Mouse (Mus musculus) thymus, postnatal 25 days (tissue): ENCODE results near the gene Cyba.

Source experiments
- DNase-seq: peaks from one replicate; pipeline ENCODE4 v3.0.0; 2022

The Cyba gene

GRCm38 (mm10) chr8:122421376-122422070 lies 11.2 kb downstream of the Cyba start, which contains the start of gene Il17c:
Il17c (plus strand) TSS chr8:122422020.
- DNase-seq, result no peak

- DNase-seq, result no peak
These were observed 12.7 kb downstream of the Cyba start for GRCm38 (mm10) chr8:122419881-122420555.

- DNase-seq, result no peak
These were observed 17.2 kb downstream of the Cyba start for GRCm38 (mm10) chr8:122415554-122415953.

- DNase-seq, result no peak
These were observed 18.4 kb downstream of the Cyba start for GRCm38 (mm10) chr8:122414311-122414710.

DNA sequence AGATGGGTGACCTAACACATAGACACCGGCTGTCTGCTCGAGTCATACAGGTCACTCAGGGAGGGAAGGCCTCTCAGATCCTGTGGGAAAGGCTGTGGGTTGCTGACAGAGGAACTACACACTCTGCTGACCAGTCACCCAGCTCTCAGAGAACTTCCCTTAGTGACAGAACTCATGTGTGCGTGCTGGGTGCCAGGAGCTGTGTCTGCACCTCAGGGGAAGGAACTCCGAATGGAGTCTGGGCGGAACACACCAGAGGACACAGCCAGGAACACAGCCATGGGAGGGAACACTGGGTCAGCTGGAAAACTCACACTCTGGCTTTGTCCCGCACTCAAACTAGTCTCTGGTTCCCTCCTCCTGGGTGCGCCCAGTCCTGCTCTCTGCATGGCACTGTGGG lies 25.1 kb downstream of the Cyba start:
- no peak for DNase-seq

GRCm38 (mm10) chr8:122405146-122405805 lies 27.5 kb downstream of the Cyba start:
- no peak for DNase-seq

DNA sequence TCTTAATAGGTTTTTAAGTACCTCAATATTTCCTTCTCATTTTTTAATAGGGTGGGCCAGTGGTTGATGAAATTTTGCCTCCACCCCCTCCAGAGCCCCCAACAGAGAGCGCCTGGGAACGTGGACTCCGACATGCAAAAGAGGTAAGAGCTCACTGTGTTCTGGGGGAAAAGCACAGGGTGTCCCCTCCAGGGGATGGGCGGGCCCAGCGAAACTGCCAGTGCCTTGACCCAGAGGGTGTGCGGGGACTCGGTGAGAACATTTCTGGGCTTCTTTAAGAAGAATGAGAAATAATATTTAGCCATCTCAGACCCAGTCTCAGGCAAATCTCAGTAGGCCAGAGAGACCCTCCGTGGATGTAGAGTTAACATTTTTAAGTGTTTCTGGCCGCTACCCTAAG lies 34.5 kb downstream of the Cyba start:
- no peak for DNase-seq

GRCm38 (mm10) chr8:122395291-122395690 lies 37.4 kb downstream of the Cyba start:
- DNase-seq, result no peak

DNA sequence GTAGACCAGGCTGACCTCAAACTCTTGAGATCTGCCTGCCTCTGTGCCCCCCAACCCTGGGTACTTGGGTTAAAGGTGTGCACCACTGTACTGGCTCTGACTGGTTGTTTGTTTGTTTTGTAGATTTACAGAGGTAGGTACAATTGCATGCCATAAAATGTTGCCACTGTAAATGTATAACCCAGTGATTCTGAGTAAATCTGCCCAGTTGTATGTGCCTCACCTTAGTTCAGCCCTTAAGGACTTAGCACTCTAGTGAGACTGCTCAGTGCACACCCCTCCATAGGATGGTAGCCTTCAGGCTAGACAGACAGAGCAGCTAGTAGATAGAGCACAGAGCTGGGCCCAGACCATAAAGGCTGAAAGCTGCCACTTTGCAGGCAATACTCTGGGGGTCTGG lies 39.0 kb downstream of the Cyba start:
- DNase-seq, result no peak

DNA sequence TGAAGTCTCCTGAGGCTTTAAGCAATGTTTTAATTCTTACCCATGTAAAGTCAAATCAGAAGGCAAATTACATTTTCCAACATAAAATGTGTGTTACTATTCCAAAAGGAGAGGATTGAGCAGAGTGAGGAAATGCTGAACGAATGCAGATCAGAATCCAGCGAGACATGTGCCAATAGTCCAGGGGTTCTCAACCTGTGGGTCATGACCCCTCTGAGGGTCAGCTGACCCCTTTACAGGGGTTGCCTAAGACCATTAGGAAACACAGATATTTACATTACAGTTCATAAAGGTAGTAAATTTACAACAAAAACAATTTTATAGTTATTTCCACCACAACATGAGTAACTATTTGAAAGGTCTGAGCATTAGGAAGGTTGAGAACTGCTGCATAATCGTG lies 42.0 kb downstream of the Cyba start:
- DNase-seq, result no peak

DNA sequence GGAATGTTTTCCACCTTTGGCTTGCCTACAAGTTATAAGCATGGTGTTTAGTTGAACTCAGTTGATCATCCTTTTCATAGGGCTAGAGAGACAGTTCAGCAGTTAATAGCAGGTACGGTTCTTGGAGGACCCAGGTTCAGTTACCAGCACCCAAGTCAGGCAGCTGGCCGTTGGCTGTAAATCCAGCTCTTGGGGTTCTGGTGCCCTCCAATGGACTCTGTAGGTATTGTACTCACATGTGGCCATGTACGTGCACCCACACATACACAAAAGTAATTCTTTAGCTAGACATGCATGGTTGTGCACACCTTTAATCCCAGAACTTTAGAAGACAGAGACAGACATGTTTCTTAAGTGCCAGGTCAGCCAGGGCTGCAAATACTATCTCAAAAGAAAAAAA lies 43.4 kb downstream of the Cyba start:
- DNase-seq, result no peak

DNA sequence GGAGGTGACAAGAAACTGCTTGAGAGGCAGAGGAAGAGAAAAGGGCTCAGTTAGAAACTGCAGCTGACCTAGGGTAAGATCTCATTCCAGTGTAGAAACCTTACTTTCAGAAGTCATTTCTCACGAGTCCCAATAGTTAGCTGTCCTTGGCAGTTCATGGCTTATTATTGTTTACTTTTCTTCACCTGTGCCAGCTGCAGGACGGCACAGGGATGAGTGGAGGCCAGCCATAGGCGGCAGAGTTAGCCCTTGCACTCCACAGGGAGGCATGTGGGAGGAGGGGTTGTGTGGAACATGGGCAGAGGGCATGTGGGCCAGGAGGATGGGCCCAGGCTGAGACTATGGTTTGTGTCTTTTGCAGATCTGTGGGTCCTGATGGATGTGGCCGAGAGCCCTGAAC lies 49.7 kb downstream of the Cyba start:
- DNase-seq, result no peak

- DNase-seq, result peak; percentile 99
These were observed 56.1 kb downstream of the Cyba start, which contains the start of gene Zc3h18 for GRCm38 (mm10) chr8:122376365-122377231. Zc3h18 (plus strand) TSS chr8:122376609.

DNA sequence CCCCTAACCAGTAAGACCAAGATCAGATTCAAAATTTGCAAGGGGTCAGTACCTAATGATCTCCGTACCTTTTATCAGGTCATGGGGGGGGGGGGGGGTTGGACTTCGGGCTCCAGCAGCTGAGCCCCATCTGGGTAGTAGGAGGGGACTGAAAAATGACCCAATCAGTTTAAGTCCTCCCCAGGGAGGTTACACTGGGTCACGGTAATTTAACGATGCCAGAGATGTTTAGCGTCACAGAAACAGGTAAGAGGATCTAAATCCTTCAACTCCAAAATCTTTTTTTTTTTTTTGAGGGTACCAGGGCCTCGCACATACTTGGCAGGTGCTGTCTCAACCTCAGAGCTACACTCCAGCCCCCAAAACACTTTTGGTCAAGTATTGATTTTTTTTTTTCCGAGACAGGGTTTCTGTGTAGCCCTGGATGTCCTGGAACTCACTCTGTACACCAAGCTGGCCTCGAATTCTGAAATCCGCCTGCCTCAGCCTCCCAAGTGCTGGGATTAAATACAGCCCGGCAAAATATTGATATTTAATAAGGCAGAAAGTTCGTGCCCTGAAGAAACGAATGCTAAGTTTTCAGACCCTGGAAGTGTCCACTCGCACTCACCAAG lies 56.9 kb downstream of the Cyba start:
- DNase-seq, result no peak

DNA sequence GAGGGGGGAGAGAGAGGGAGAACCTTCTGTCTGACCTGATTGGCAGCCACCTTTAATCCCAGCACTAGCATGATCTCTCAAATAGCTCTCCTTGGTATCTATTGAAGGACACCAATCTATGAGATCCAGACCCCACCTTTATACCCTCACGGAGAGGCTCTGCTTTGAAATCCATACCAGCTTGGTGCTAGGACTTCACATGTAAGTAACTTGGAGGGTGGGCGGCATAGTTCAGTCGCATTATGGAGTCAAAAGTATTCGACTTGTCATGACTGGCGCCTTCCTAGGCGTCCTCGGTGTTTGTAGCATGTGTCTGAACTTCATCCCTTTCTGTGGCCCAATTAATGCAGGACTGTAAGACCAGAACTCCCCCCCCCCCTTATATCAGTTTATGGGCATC lies 57.4 kb downstream of the Cyba start:
- no peak for DNase-seq
